Mouse (Mus musculus) c-Kit-positive CD71-positive TER-119-positive erythroid progenitor cells, embryonic 14.5 days (primary cell): Measurements from ENCODE around the gene Krt87.
A peak's percentile ranks its signal among the peaks of the same experiment; 100 is the strongest.

Experiments used
- DNase-seq: peaks from one replicate; pipeline ENCODE4 v3.0.0-alpha.2; 2013; ENCODE audit warnings: low spot score

The Krt87 gene

GRCm38 (mm10) chr15:101418950-101419349, 19.7 kb downstream of the Krt87 start:
- DNase-seq: no peak

GRCm38 (mm10) chr15:101414807-101415565, 23.6 kb downstream of the Krt87 start:
- no peak for DNase-seq

DNA sequence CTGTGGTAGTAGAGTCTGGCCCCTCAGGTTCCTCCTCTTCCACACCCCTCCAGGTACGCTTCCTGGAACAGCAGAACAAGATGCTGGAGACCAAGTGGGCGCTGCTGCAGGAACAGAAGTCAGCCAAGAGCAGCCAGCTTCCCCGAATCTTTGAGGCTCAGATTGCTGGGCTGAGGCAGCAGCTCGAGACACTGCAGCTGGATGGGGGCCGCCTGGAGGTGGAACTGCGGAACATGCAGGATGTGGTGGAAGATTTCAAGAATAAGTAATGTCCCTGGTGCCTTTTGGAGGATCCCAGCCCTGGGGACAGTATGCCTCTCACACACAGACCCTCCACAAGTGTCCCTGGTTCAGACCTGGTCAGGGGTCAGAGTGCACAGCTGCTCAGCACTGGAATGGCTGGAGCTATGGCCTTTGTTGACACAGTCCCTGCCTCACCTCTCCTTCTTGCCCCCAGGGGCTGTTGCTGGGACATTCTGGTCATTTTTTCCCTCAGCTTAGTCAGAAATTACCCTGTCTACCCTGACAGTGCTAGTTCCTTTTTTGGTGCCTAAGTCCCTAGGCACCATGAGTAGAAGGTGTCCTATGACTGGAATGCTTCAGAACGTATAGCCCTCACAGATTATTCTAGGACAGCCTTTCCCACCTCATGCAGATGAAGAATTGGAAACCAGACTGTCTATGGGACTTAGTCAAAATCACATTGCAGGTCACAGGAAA, 24.5 kb downstream of the Krt87 start:
- DNase-seq: no peak

DNA sequence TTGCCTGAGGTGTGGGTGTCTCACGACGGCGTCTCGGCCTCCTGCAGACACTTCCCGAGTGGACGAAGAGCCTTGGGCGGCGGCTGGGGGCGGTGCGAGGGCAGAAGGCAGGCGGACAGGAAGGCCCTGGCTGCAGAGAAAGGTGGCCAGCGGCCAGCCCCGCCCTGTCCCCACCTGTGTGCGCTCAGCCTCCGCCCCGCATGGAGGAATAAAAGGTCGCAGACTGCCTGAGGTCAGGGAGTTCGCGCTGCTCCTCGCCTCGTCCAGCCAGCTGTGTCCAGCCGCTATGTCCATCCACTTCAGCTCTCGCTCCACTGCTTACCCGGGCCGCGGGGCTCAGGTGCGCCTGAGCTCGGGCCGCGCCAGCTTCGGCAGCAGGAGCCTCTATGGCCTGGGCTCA, 26.4 kb downstream of the Krt87 start:
- DNase-seq: no peak

DNA sequence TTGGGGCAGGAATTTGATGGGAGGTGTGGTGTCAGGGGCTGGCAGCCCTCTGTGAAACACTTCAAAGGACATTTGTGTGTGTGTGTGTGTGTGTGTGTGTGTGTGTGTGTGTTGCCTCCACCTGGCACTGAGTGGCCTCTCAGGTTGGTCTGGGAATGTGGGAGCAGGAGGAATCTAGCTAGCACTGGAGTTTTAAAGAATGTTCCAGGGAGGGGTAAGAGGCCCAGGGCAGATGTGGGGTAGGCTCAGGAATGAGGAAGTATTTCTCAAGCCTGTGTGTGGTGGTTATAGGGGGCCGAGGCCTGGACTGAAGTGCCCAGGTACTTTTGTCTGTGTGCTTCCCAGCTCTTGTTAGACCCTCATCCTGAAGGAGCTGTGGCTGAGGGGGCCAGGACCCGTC, 27.8 kb downstream of the Krt87 start, which contains the start of gene Krt7:
Gene Krt7, plus strand, starts transcription at position 269 of the 400 bp plus-strand sequence.
- no peak for DNase-seq

- no peak for DNase-seq
Observed at GRCm38 (mm10) chr15:101398269-101398668, 40.3 kb downstream of the Krt87 start.

GRCm38 (mm10) chr15:101397683-101398082, 40.9 kb downstream of the Krt87 start:
- no peak for DNase-seq

DNA sequence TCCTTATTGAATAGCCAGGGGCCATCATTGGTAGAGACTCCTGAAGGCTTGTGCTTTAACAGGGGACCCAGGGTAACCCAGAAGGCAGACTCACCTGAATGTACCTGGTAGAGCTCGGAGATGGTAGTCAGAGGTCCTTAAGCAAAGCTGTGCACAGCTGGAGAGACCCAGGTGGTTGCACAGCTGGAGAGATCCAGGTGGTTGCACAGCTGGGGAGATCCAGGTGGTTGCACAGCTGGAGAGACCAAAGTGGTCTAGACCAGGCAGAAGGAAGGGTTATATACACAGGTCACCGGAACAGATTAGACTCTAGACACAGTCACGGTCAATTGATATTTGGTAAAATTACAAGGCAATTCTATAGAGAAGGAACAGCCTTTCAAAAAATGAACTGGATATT, 41.7 kb downstream of the Krt87 start:
- DNase-seq: no peak

GRCm38 (mm10) chr15:101396466-101396865, 42.1 kb downstream of the Krt87 start:
- no peak for DNase-seq

DNA sequence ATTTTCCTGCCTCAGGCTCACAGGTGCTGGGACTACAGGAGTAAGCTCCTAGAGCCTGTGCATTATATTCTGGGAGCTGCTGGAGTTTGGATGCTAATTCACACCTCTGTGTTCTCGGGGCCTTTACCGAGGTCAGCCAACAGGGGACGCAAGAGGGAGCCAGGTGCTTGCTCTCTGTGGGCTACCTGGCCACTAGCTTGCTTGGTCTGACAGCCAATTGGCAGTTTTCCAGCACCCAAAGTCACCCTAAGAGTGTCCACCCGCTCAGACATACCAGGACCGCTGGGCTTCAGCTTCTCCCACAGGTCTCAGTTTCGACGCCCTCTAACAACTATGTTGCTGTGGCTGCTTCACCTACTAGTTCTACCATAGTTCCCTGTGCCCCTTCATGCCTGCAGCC, 43.7 kb downstream of the Krt87 start:
- DNase-seq: no peak

GRCm38 (mm10) chr15:101392251-101392650, 46.4 kb downstream of the Krt87 start:
- DNase-seq: no peak

DNA sequence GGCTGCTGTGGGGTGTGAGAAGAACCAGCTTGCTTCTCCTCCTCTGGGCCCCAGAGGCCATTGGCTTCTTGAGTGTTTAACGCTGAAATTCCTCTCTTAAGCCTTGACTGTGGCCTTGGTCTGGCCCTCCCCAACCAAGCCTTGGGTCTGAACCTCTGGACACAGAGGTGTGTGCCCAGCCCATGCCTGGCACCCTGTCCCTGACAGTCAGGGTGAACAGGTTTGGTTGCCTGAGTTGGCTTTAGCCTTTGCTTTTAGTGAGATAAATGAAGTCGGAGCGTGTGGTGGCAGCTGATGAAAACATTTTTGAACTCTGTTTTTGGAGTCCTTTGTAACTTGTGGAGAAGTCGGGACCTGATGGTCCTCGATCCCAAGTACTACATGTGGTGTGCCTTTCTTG, 48.4 kb downstream of the Krt87 start:
- DNase-seq: no peak

DNA sequence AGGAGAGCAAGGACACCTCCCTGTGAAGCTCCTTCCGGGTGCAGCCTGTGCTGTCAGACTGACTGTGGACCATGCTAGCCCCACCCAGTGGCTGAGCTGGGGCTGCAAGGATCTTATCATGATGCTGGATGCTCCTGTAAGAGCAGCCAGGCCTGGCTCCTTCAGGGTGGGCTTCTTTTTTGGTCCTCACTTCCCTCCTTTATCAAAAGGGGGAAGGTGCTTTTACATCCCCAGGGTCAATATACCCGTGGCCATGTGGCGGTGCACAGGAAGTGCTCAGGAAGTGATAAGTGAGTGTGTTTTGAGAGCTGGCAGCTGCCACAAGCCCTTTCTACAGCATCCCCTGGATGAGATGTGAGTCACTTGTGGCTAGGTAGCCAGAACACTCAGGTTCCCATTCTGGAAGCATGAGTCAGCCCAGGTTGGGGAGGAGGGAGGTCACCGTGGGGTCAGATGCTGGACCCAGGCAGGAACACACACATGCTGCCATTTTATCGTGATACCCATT, 50.5 kb downstream of the Krt87 start:
- DNase-seq: peak; percentile 6

- no peak for DNase-seq
Observed at GRCm38 (mm10) chr15:101387176-101387575, 51.4 kb downstream of the Krt87 start.

- no peak for DNase-seq
Observed at GRCm38 (mm10) chr15:101385064-101385463, 53.5 kb downstream of the Krt87 start.

DNA sequence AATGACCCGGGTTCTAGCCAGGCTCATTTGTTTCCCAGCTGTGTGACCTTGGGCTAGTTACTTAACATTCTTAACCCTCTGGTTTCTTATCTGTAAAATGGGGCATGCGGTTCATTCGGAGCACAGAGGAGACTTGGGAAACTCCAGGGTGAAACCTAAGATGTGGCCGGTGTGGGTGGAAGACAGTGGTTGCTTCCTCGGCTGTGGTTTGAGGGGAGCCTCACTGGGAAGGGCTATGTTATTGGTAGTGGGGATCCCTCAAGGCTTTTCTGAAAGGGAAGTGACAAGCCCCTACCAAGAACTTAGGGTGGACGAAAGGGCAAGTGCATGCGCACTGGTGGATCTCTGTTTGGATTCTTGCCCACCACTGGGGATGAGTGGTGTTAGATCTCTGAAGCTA, 54.0 kb downstream of the Krt87 start:
- no peak for DNase-seq

DNA sequence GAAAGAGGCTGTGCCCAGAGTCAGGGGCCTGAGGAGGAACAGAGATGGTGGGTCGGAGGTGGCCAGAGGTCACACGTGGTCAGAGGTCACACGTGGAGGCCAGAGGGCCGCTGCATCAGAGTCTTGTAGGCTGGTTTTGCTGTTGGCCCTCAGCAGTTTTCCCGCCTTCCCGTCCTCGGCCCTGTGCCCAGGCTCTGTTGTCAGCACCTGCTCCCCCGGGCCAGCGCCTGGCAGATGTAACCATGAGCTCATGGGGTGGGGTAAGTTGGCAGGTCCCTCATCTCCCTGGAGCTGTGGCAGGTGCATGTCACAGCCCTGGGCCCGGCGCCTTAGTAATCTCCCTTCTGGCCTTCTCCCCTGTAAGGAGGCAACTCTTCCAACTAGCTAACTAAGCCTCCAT, 55.8 kb downstream of the Krt87 start:
- DNase-seq: no peak

- DNase-seq: no peak
Observed at GRCm38 (mm10) chr15:101381758-101382157, 56.8 kb downstream of the Krt87 start.
